Mouse (Mus musculus) hindbrain, embryonic 12.5 days (tissue): ENCODE results near the gene Ptov1. TPM values are rescaled to one million over a fixed set of nuclear protein-coding genes. Genes with fewer than 3 reads are reported as not detected.

Source experiments
- ATAC-seq: fragments of 200-750 bp; cut with Nextera tagmentation; 2 replicates; pipeline ENCODE4 v1.8.0; 2017; ENCODE audit warnings: moderate TSS enrichment; ENCODE audit not compliant: low FRiP score
- H3K27ac ChIP-seq: fragments of 300-500 bp; sonication (generic); 2 replicates; pipeline ENCODE4 v1.5.1; 2016; ENCODE audit warnings: mild to moderate bottlenecking
- H3K27me3 ChIP-seq: fragments of 300-500 bp; sonication (generic); 2 replicates; pipeline ENCODE4 v1.6.1; 2016; ENCODE audit warnings: mild to moderate bottlenecking
- H3K36me3 ChIP-seq: fragments of 300-500 bp; sonication (generic); 2 replicates; pipeline ENCODE4 v1.6.1; 2016; ENCODE audit warnings: mild to moderate bottlenecking
- H3K4me1 ChIP-seq: fragments of 300-500 bp; sonication (generic); 2 replicates; pipeline ENCODE4 v1.6.1; 2016
- H3K4me2 ChIP-seq: fragments of 300-500 bp; sonication (generic); replicated peaks from 2 replicates; pipeline ENCODE4 v1.6.1; 2016; ENCODE audit warnings: mild to moderate bottlenecking
- H3K4me3 ChIP-seq: fragments of 300-500 bp; sonication (generic); 2 replicates; pipeline ENCODE4 v1.5.1; 2016; ENCODE audit warnings: mild to moderate bottlenecking
- H3K9ac ChIP-seq: fragments of 300-500 bp; sonication (generic); 2 replicates; pipeline ENCODE4 v1.6.1; 2016; ENCODE audit warnings: mild to moderate bottlenecking, moderate library complexity
- H3K9me3 ChIP-seq: fragments of 300-500 bp; sonication (generic); replicated peaks from 2 replicates; pipeline ENCODE4 v1.6.1; 2016; ENCODE audit warnings: mild to moderate bottlenecking
- WGBS: fragments of 180-500 bp; shearing (Covaris S2); methylation state at CpG from one replicate; pipeline ENCODE4 v1.1.7; 2016; 5-methylcytosine and 5-hydroxymethylcytosine counted together
- polyA plus RNA-seq: library from polyadenylated mRNA; unstranded; fragments of >200 nt; fragmentation: Nextera tagmentation; extraction: Ambion mirVana; gene quantifications from 2 replicates; pipeline ENCODE4 v1.2.1, GENCODE M21; 2016

Gene Ptov1
- polyA plus RNA-seq, 1 experiment from 2014 or later = 662 TPM

GRCm38 (mm10) chr7:44854356-44855031 lies 15.1 kb downstream of the Ptov1 start:
- H3K9ac ChIP-seq = peak overlapping the region; percentile 71
- H3K9me3 ChIP-seq = no peaks in the 10 kb centered on the region
- peak overlapping the region; percentile 43 for H3K4me3 ChIP-seq
- no peaks in the 10 kb centered on the region for H3K27me3 ChIP-seq
- ATAC-seq = peak; percentile 14
- peak overlapping the region; percentile 92 for H3K27ac ChIP-seq
- peak overlapping the region; percentile 90 for H3K4me2 ChIP-seq
- WGBS = 1% methylated on average over 45 of the region's 45 CpGs
- peaks cover 5% of the 10 kb centered on the region for H3K36me3 ChIP-seq
- peaks cover 56% of the 10 kb centered on the region for H3K4me1 ChIP-seq

GRCm38 (mm10) chr7:44853596-44854355 lies 15.8 kb downstream of the Ptov1 start:
- 28% methylated on average over 26 of the region's 26 CpGs for WGBS
- Histone ChIP-seq H3K27ac (peak overlapping the region; percentile 92), H3K36me3 (peaks cover 5% of the 10 kb centered on the region), H3K9me3 (no peaks in the 10 kb centered on the region), H3K4me3 (peak overlapping the region; percentile 43), H3K9ac (peak overlapping the region; percentile 71), H3K27me3 (no peaks in the 10 kb centered on the region), H3K4me2 (peak overlapping the region; percentile 90), H3K4me1 (peaks cover 56% of the 10 kb centered on the region)
- ATAC-seq = no peak

GRCm38 (mm10) chr7:44853065-44853464 lies 16.5 kb downstream of the Ptov1 start:
- Histone ChIP-seq H3K4me1 (peaks cover 50% of the 10 kb centered on the region), H3K9ac (0 out of 2 replicates have a peak overlapping the region, but pooled peaks have one; percentile 8), H3K27ac (no peak overlapping the region), H3K9me3 (no peaks in the 10 kb centered on the region), H3K36me3 (peaks cover 5% of the 10 kb centered on the region), H3K27me3 (no peaks in the 10 kb centered on the region), H3K4me3 (0 out of 2 replicates have a peak overlapping the region, but pooled peaks have one; percentile 10), H3K4me2 (0 out of 2 replicates have a peak overlapping the region, but pooled peaks have one; percentile 3)
- 88% methylated on average over 2 of the region's 2 CpGs for WGBS
- no peak for ATAC-seq

GRCm38 (mm10) chr7:44852259-44853027 lies 17.1 kb downstream of the Ptov1 start:
- H3K4me1 ChIP-seq = peaks cover 52% of the 10 kb centered on the region
- H3K9ac ChIP-seq = 0 out of 2 replicates have a peak overlapping the region, but pooled peaks have one; percentile 8
- peaks cover 5% of the 10 kb centered on the region for H3K36me3 ChIP-seq
- H3K4me2 ChIP-seq = 0 out of 2 replicates have a peak overlapping the region, but pooled peaks have one; percentile 3
- 0 out of 2 replicates have a peak overlapping the region, but pooled peaks have one; percentile 10 for H3K4me3 ChIP-seq
- no peak overlapping the region for H3K27ac ChIP-seq
- H3K27me3 ChIP-seq = no peaks in the 10 kb centered on the region
- ATAC-seq = no peak
- WGBS = 89% methylated on average over 35 of the region's 36 CpGs
- H3K9me3 ChIP-seq = no peaks in the 10 kb centered on the region

GRCm38 (mm10) chr7:44851625-44852234 lies 17.9 kb downstream of the Ptov1 start:
- H3K9ac ChIP-seq = no peak overlapping the region
- no peak overlapping the region for H3K4me3 ChIP-seq
- no peak for ATAC-seq
- peaks cover 6% of the 10 kb centered on the region for H3K36me3 ChIP-seq
- H3K27ac ChIP-seq = no peak overlapping the region
- 92% methylated on average over 12 of the region's 12 CpGs for WGBS
- H3K4me2 ChIP-seq = peak overlapping the region; percentile 78; the same call in 1 of the 2 replicates
- no peaks in the 10 kb centered on the region for H3K9me3 ChIP-seq
- no peaks in the 10 kb centered on the region for H3K27me3 ChIP-seq
- H3K4me1 ChIP-seq = peaks cover 54% of the 10 kb centered on the region

GRCm38 (mm10) chr7:44850789-44851624 lies 18.6 kb downstream of the Ptov1 start:
- H3K36me3 ChIP-seq = peaks cover 13% of the 10 kb centered on the region
- ATAC-seq = no peak
- 83% methylated on average over 8 of the region's 8 CpGs for WGBS
- peak overlapping the region; percentile 97; the same call in 1 of the 2 replicates for H3K27ac ChIP-seq
- peak overlapping the region; percentile 78 for H3K4me2 ChIP-seq
- H3K4me3 ChIP-seq = peak overlapping the region; percentile 70
- H3K9ac ChIP-seq = peak overlapping the region; percentile 76
- H3K4me1 ChIP-seq = peaks cover 49% of the 10 kb centered on the region
- no peaks in the 10 kb centered on the region for H3K9me3 ChIP-seq
- H3K27me3 ChIP-seq = no peaks in the 10 kb centered on the region

- Histone ChIP-seq H3K4me2 (peak overlapping the region; percentile 78), H3K9me3 (no peaks in the 10 kb centered on the region), H3K27me3 (no peaks in the 10 kb centered on the region), H3K4me3 (peak overlapping the region; percentile 70), H3K4me1 (peaks cover 46% of the 10 kb centered on the region), H3K9ac (peak overlapping the region; percentile 76), H3K27ac (peak overlapping the region; percentile 97), H3K36me3 (peaks cover 21% of the 10 kb centered on the region)
- peak; percentile 39 for ATAC-seq
- WGBS = 0% methylated on average over 31 of the region's 33 CpGs
These were observed 19.4 kb downstream of the Ptov1 start for GRCm38 (mm10) chr7:44850146-44850545.

GRCm38 (mm10) chr7:44849416-44850111 lies 20.0 kb downstream of the Ptov1 start:
- under 1% methylated on average over 41 of the region's 41 CpGs for WGBS

GRCm38 (mm10) chr7:44848561-44849415 lies 20.8 kb downstream of the Ptov1 start, which contains the start of the genes Akt1s1 and Tbc1d17:
TSS of gene Akt1s1 (plus strand) at chr7:44848991.
TSS of gene Tbc1d17 (minus strand) at chr7:44849079.
- H3K36me3 ChIP-seq = peaks cover 35% of the 10 kb centered on the region
- under 1% methylated on average over 54 of the region's 54 CpGs for WGBS
- no peaks in the 10 kb centered on the region for H3K27me3 ChIP-seq
- peak within 1 kb of the TSS; percentile 97 for H3K27ac ChIP-seq
- H3K4me3 ChIP-seq = peak within 1 kb of the TSS; percentile 70
- H3K9me3 ChIP-seq = no peaks in the 10 kb centered on the region
- H3K9ac ChIP-seq = peak within 1 kb of the TSS; percentile 76
- peak within 1 kb of the TSS; percentile 78 for H3K4me2 ChIP-seq
- H3K4me1 ChIP-seq = peaks cover 33% of the 10 kb centered on the region
- peak; percentile 81 for ATAC-seq

More at GRCm38 (mm10) chr7:44849416-44850111, 20.0 kb downstream of the Ptov1 start:
- Histone ChIP-seq H3K4me1 (peaks cover 40% of the 10 kb centered on the region), H3K4me2 (peak overlapping the region; percentile 78), H3K9me3 (no peaks in the 10 kb centered on the region), H3K9ac (peak overlapping the region; percentile 76), H3K4me3 (peak overlapping the region; percentile 70), H3K36me3 (peaks cover 27% of the 10 kb centered on the region), H3K27ac (peak overlapping the region; percentile 97), H3K27me3 (no peaks in the 10 kb centered on the region)
- ATAC-seq = peak; percentile 76

GRCm38 (mm10) chr7:44847772-44848171 lies 21.8 kb downstream of the Ptov1 start:
- no peak overlapping the region for H3K27ac ChIP-seq
- no peak for ATAC-seq
- H3K9me3 ChIP-seq = no peaks in the 10 kb centered on the region
- peak overlapping the region; percentile 70 for H3K4me3 ChIP-seq
- H3K9ac ChIP-seq = peak overlapping the region; percentile 59
- H3K27me3 ChIP-seq = no peaks in the 10 kb centered on the region
- peaks cover 43% of the 10 kb centered on the region for H3K36me3 ChIP-seq
- peaks cover 25% of the 10 kb centered on the region for H3K4me1 ChIP-seq
- 81% methylated on average over 5 of the region's 5 CpGs for WGBS
- H3K4me2 ChIP-seq = peak overlapping the region; percentile 78
